Mouse (Mus musculus) small intestine, adult 2 months (tissue): ENCODE measurements at regions not wholly inside any gene's neighbourhood (a gene's known extent, or its start where the extent isn't known, plus 50 kb on each side); places are given as distances from the start of the nearest gene placed in this dataset.

Experiments
- CTCF ChIP-seq: fragments of 200-500 bp; IDR thresholded peaks from 2 replicates; pipeline ENCODE4 v1.5.1; 2012; ENCODE audit warnings: low read depth, mild to moderate bottlenecking, control low read depth, inconsistent platforms, low read length, moderate library complexity, mixed read lengths; ENCODE audit not compliant: insufficient replicate concordance, insufficient read length; ENCODE audit errors: extremely low read depth
- POLR2A ChIP-seq: fragments of 200-500 bp; IDR thresholded peaks from 2 replicates; pipeline ENCODE4 v1.6.1; 2012; ENCODE audit warnings: low read depth, mild to moderate bottlenecking, control low read depth, inconsistent platforms, low read length, moderate library complexity

DNA sequence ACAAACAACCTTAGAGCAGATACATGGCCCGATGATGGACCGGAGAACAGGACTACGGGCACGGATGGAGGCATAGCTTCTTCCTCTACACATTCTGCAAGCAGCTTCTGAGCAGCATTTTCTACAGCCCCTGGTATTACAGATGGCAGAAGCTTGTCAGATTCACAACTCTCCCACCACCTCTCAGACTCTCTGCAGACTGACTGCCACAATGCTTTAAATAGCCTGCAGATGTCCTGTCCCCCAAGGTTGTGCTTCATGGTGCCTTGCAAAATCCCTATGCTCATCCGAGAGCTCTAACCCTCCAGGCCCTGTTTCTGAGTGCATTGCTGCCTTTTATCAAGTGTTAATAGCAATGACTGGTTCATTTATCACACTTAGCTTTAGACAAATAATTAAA lies 194.3 kb upstream of the Gdi2 start:
- TF ChIP-seq CTCF (no peak), POLR2A (no peak)
